Mouse (Mus musculus) 3T3-L1 (cell line): ENCODE results near the gene Lgals3bp.

Experiments used
- DNase-seq: peaks from one replicate; pipeline ENCODE4 v3.0.0-alpha.2; 2015; ENCODE audit warnings: low read depth, low spot score

Gene Lgals3bp

GRCm38 (mm10) chr11:118362971-118363518 lies 38.8 kb downstream of the Lgals3bp start:
- DNase-seq = peak; percentile 93

DNA sequence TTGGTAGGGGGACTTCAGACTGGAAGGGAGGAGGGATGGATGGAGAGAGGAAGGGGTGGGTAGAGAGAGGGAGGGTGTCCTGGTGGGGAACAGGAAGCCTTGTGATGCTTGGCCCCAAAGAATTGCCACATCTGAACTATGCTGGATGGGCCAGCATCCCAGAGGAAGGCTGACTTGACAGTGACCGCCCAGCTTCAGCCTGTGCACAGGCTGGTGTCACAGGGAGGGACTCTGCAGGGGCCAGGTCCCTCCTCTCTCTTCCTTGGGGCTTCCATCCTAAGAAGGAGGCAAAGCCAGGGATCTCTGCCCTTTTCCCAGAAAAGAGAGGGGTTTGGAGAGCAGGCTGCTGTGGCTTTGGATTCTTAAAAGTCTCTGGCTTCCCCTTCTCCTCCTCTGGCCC lies 39.4 kb downstream of the Lgals3bp start:
- peak; percentile 55 for DNase-seq

DNA sequence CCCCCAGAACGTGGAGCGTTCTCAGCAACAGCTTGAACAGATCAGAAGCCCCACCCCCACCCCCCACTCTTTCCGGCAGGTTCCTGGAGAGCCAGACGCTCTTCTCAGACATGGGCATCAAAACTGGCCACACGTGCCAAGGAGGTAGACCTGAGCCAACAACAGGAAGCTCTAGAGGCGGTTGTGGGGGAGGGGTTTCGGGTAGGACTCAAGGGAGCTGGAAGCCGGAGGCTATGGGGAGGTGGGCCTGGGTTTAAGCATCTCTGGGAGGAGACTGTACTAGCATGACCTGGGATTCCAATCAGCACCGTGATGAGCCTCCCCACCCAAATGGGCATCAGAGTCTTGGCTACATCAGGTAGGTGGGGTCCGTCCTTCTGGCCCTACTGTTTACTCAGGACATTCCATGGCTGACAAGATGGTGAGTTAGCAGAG lies 41.0 kb downstream of the Lgals3bp start:
- peak; percentile 80 for DNase-seq

DNA sequence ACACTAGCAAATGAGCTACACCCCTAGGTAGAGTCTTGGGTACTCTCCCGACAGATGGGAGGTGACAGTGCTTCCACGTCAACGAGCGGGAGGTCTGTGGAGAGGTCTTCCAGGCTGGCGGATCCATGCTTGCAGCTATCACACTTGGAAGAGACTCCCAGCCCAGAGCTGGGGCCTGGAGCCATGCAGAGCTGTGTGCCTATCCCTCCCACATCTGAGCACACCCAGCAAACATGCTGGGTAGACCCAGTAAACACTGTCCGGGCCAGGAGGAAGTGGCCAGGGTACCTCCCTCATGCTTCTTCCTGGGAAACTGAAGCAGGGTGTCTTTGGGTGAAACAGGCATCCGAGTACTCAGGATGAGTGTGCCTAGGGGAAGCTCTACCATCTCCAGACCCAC lies 41.4 kb downstream of the Lgals3bp start:
- DNase-seq = peak; percentile 37

DNA sequence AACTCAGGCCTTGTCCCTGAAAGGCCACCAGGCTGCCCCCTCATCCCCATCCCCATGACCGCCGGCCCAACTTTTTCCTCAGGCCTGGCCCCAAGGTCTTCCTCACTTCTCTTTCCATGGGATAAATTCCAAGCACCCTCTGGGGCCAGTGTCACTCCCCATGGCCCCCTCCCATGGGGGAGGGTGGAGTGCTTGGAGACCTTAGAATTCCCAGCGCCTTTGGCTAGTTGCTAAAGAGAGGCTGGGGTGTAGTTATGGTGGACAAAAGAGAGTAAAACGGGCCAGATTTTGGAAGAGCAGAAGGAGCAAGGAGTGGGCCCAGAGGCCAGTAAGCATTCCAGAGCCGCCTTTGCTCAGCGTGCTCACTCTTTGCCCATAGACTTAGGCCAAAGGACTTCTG lies 46.3 kb downstream of the Lgals3bp start, which contains the start of gene Timp2:
Gene Timp2 (minus strand): TSS at position 101 of the 400 bp plus-strand sequence.
- peak; percentile 36 for DNase-seq

DNA sequence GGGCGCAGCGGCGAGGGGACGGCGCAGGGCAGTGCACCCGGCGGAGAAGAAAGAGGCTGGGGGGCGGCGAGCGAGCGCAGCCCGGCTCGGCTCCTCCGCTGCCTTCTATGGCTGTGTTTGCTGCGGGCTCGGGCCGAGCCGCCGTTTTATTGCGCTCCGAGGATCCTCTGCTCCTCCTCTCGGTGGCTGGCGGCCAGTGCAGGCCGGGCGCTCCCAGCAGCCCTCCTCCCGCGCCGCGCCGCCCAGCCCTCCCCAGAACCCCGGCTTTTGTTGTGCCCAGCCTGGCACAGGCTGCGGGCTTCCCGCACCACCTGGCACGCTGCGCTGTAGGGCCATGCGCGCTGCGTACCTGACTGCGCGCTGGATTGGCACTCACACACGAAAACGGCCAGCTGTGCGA lies 46.7 kb downstream of the Lgals3bp start:
- peak; percentile 86 for DNase-seq

DNA sequence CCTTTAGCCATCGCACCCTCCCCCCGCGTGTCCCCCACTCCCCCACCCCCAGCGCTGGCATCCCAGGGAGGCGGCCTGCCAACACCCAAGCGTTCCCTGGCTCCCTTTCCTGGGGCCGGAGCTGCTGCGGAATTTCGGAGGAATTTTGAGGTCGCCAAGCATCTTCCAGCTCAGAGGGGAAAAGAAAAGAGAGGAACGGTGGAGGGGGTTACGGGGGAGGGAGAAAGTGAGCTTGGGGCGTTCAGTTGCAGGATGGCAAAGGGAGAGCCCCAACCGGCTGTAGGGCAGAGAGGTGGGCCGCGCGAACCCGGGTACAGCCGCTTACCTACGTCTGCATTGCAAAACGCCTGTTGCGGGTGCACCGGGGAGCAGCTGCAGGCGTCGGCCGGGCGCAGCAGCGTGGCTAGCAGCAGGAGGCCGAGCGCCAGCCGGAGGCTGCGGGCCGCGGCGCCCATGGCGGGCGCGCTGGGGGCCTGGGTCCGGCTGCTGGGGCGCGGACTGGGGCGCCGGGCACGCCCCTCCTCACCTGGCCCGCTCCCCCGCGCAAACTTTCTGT lies 47.2 kb downstream of the Lgals3bp start:
- DNase-seq = peak; percentile 50

GRCm38 (mm10) chr11:118349494-118349893 lies 52.4 kb downstream of the Lgals3bp start:
- DNase-seq = no peak

- DNase-seq = peak; percentile 84
These were observed 53.0 kb downstream of the Lgals3bp start for GRCm38 (mm10) chr11:118348877-118349276.

DNA sequence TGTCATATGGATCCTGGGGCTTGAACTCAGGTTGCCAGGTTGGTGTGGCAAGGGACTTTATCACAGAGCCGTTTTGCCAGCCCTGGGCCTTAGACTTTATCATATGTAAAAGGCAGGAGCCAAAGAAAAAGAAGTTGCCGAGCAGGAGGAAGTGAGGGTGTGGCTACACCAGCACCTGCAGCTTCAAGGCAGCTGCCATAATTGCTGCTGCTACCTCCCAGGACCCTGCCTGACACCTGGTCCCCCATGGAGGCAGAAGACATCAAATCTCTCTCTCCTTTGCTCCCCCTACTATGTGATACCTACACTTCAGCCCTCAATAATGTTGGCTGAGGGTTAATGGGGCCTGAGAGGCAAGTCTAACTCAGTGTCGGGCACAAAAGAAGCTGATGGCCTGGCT lies 53.5 kb downstream of the Lgals3bp start:
- no peak for DNase-seq

GRCm38 (mm10) chr11:118347911-118348310 lies 54.0 kb downstream of the Lgals3bp start:
- no peak for DNase-seq

DNA sequence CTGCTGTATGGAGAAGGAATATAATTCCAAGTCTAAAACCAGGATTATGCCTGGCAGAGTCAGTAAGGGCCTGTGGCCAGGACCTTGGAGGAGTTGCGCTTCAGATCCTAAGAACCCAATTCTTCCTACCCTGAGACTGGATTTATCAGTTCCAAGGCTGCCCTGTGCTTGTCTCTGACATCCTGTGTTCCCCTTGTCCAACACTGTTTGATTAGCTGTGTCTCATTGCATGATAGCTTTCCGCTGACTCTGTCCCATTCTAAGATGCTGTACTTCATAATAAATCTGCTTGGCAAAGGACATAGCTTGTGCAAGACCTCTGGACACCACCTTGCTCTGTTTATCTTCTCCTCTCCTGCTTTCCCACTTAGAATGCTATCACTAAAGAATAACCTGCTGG lies 54.5 kb downstream of the Lgals3bp start:
- no peak for DNase-seq

GRCm38 (mm10) chr11:118346395-118347096 lies 55.3 kb downstream of the Lgals3bp start:
- DNase-seq = peak; percentile 76

DNA sequence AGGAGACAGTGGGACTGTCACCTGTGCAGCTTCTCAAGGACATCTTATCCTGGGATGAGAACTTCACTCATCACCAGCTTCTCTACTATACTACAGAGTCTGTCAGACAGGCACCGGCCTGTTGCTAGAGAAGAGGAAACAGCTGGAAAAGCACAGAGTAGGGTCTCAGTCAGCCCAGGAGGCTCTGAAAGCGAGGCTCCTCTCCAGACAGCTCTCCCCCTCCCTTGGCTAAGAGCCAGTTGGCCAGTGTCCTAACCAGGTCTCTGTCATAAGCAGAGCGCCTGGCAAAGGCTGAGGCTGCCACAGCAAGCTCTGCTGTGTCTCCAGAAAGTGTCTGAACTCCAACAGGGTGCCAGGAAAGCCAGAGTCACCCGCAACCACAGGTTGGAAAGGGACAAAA lies 56.2 kb downstream of the Lgals3bp start:
- no peak for DNase-seq

GRCm38 (mm10) chr11:118343629-118344028 lies 58.3 kb downstream of the Lgals3bp start:
- no peak for DNase-seq
